Mouse (Mus musculus) brain, adult 10 weeks (tissue): Measurements from ENCODE around the gene Olfr1024. TPM values are rescaled to one million over a fixed set of nuclear protein-coding genes. Genes with fewer than 3 reads are reported as not detected.

Source experiments
- polyA plus RNA-seq: library from polyadenylated mRNA; stranded (reverse); fragments of 350-450 nt; fragmentation: Illumina TruSeq; extraction: RNeasy Lipid Tissue Mini Kit (QIAGEN cat#74804); gene quantifications from one replicate; pipeline ENCODE4 v1.2.3, GENCODE M21; 2015; ENCODE audit warnings: low read depth, low replicate concordance

The Olfr1024 gene
- not detected for polyA plus RNA-seq

GRCm38 (mm10) chr2:85904952-85905351 lies at the start of gene Olfr1024:
TSS of gene Olfr1024 (minus strand) at chr2:85905052.

GRCm38 (mm10) chr2:85950137-85950536 lies 45.3 kb upstream of the Olfr1024 start, which contains the start of gene Olfr1028:
TSS of gene Olfr1028 (plus strand) at chr2:85950437.

GRCm38 (mm10) chr2:85921258-85921657 lies 16.4 kb upstream of the Olfr1024 start, which contains the start of gene Olfr1026:
TSS of gene Olfr1026 (plus strand) at chr2:85921558.

DNA sequence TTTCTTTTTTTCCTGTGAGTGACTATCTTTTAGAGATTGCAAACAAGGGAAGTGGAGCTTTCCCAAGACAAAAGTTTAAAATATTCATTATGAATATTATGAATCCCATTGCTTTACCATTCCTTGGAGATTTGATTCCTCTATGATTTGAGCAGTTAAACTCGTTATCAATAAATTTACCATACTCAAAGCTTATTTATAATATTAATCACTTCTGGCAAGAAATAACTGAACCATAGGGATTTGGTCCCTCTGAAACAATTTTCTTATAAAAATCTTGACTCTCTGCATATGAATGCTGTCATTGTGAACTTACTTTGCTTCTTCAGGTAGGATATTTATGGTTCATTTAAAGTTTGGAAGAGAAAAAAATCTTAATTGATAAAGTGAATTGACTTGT lies 10.0 kb upstream of the Olfr1024 start, which contains the start of gene Olfr1025-ps1:
Olfr1025-ps1 (plus strand) TSS at position 301 of the 400 bp plus-strand sequence.

GRCm38 (mm10) chr2:85885340-85885739 lies 19.5 kb downstream of the Olfr1024 start, which contains the start of gene Olfr1023:
TSS of gene Olfr1023 (plus strand) at chr2:85885640.

DNA sequence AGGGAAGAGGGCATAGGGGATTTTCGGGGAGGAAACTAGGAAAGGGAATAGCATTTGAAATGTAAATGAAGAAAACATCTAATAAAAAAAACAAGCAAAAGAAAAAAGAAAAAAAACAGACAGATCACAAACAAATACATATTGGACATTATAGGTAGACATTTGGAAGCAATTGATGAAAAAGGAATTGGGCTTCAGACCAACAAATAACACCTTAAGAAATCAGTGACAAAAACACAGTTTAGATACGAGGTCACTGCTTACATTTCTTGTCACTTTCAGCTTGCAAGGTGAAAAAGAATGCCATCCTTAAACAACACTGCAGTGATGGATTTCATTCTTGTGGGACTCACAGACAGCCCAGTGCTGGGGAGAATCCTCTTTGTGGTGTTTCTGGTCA lies 36.6 kb downstream of the Olfr1024 start, which contains the start of gene Olfr1022:
Olfr1022 (plus strand) TSS at position 301 of the 400 bp plus-strand sequence.

Other genes with a start within 250 kb of the Olfr1024 start
- gene Olfr154, start 240.6 kb downstream of the Olfr1024 start, polyA plus RNA-seq: not detected
- gene Olfr1006, start 226.3 kb downstream of the Olfr1024 start, polyA plus RNA-seq: not detected
- gene Olfr1008, start 215.6 kb downstream of the Olfr1024 start, polyA plus RNA-seq: not detected
- gene Olfr1009, start 189.6 kb downstream of the Olfr1024 start, polyA plus RNA-seq: not detected
- gene Olfr1012, start 142.3 kb downstream of the Olfr1024 start, polyA plus RNA-seq: not detected
- not detected for gene Olfr1013, start 138.0 kb downstream of the Olfr1024 start, polyA plus RNA-seq
- gene Olfr1014, start 132.3 kb downstream of the Olfr1024 start, polyA plus RNA-seq: not detected
- not detected for gene Olfr1015, start 123.0 kb downstream of the Olfr1024 start, polyA plus RNA-seq
- not detected for gene Olfr1016, start 102.5 kb downstream of the Olfr1024 start, polyA plus RNA-seq
- not detected for gene Olfr1018, start 86.6 kb downstream of the Olfr1024 start, polyA plus RNA-seq
- gene Olfr1019, start 59.6 kb downstream of the Olfr1024 start, polyA plus RNA-seq: not detected
- not detected for gene Olfr1020, start 58.0 kb downstream of the Olfr1024 start, polyA plus RNA-seq
- not detected for gene Olfr1022, start 36.5 kb downstream of the Olfr1024 start, polyA plus RNA-seq
- gene Olfr1023, start 19.4 kb downstream of the Olfr1024 start, polyA plus RNA-seq: not detected
- not detected for gene Olfr1025-ps1, start 10.1 kb upstream of the Olfr1024 start, polyA plus RNA-seq
- gene Olfr1026, start 16.5 kb upstream of the Olfr1024 start, polyA plus RNA-seq: not detected
- gene Olfr1028, start 45.4 kb upstream of the Olfr1024 start, polyA plus RNA-seq: not detected
- not detected for gene Olfr1029, start 68.8 kb upstream of the Olfr1024 start, polyA plus RNA-seq
- not detected for gene Olfr1030, start 74.2 kb upstream of the Olfr1024 start, polyA plus RNA-seq
- gene Olfr1031, start 85.3 kb upstream of the Olfr1024 start, polyA plus RNA-seq: not detected
- gene Olfr1032, start 100.5 kb upstream of the Olfr1024 start, polyA plus RNA-seq: not detected
- 0.13 TPM for gene Olfr1033, start 115.6 kb upstream of the Olfr1024 start, polyA plus RNA-seq
- not detected for gene Olfr1034, start 140.8 kb upstream of the Olfr1024 start, polyA plus RNA-seq
- not detected for gene Olfr1036, start 168.9 kb upstream of the Olfr1024 start, polyA plus RNA-seq
- not detected for gene Olfr1037, start 182.3 kb upstream of the Olfr1024 start, polyA plus RNA-seq
- not detected for gene Olfr1039, start 230.9 kb upstream of the Olfr1024 start, polyA plus RNA-seq
- gene Olfr1040, start 241.7 kb upstream of the Olfr1024 start, polyA plus RNA-seq: not detected